Mouse (Mus musculus) embryonic facial prominence, embryonic 15.5 days (tissue): Measurements from ENCODE around the gene Snd1. TPM values are rescaled to one million over a fixed set of nuclear protein-coding genes. Genes with fewer than 3 reads are reported as not detected.
A peak's percentile ranks its signal among the peaks of the same experiment; 100 is the strongest.

ENCODE experiments used
- ATAC-seq: fragments of 200-750 bp; cut with Nextera tagmentation; 2 replicates; pipeline ENCODE4 v1.8.0; 2017; ENCODE audit warnings: low read depth, moderate TSS enrichment; ENCODE audit not compliant: insufficient number of reproducible peaks, low FRiP score, low TSS enrichment
- H3K27ac ChIP-seq: fragments of 300-500 bp; sonication (generic); replicated peaks from 2 replicates; pipeline ENCODE4 v1.5.1; 2015; ENCODE audit warnings: mild to moderate bottlenecking, inconsistent platforms
- H3K27me3 ChIP-seq: fragments of 300-500 bp; sonication (generic); 2 replicates; pipeline ENCODE4 v1.6.1; 2015; ENCODE audit warnings: inconsistent platforms
- H3K36me3 ChIP-seq: fragments of 300-500 bp; sonication (generic); 2 replicates; pipeline ENCODE4 v1.6.1; 2015; ENCODE audit warnings: mild to moderate bottlenecking, inconsistent platforms
- H3K4me1 ChIP-seq: fragments of 300-500 bp; sonication (generic); 2 replicates; pipeline ENCODE4 v1.6.1; 2015; ENCODE audit warnings: inconsistent platforms
- H3K4me2 ChIP-seq: fragments of 300-500 bp; sonication (generic); replicated peaks from 2 replicates; pipeline ENCODE4 v1.6.1; 2015; ENCODE audit warnings: mild to moderate bottlenecking, inconsistent platforms
- H3K4me3 ChIP-seq: fragments of 300-500 bp; sonication (generic); replicated peaks from 2 replicates; pipeline ENCODE4 v1.5.1; 2015; ENCODE audit warnings: mild to moderate bottlenecking, inconsistent platforms
- H3K9ac ChIP-seq: fragments of 300-500 bp; sonication (generic); 2 replicates; pipeline ENCODE4 v1.6.1; 2015; ENCODE audit warnings: inconsistent platforms
- H3K9me3 ChIP-seq: fragments of 300-500 bp; sonication (generic); replicated peaks from 2 replicates; pipeline ENCODE4 v1.6.1; 2016; ENCODE audit warnings: inconsistent platforms
- WGBS: fragments of 180-500 bp; shearing (Covaris S2); methylation state at CpG from one replicate; pipeline ENCODE4 v1.1.7; 2015; 5-methylcytosine and 5-hydroxymethylcytosine counted together
- polyA plus RNA-seq: library from polyadenylated mRNA; unstranded; fragments of >200 nt; fragmentation: Nextera tagmentation; extraction: Ambion mirVana; gene quantifications from 2 replicates; pipeline ENCODE4 v1.2.1, GENCODE M21; 2015

Snd1 gene
- polyA plus RNA-seq, 1 experiment from 2014 or later = 112 TPM

GRCm38 (mm10) chr6:28831011-28831853, 356.3 kb downstream of the Snd1 start, which contains the start of gene Lrrc4:
Gene Lrrc4, minus strand, starts transcription at chr6:28831747.
- Histone ChIP-seq H3K4me3 (peak within 1 kb of the TSS; percentile 62), H3K36me3 (peaks cover 5% of the 10 kb centered on the region; the same call in 1 of the 2 replicates), H3K27ac (0 out of 2 replicates have a peak within 1 kb of the TSS, but pooled peaks have one; percentile 22), H3K9me3 (no peaks in the 10 kb centered on the region), H3K4me1 (peaks cover 26% of the 10 kb centered on the region), H3K27me3 (peaks cover 23% of the 10 kb centered on the region), H3K4me2 (peak within 1 kb of the TSS; percentile 100), H3K9ac (peak within 1 kb of the TSS; percentile 55)
- ATAC-seq = no peak
- 34% methylated on average over 27 of the region's 27 CpGs for WGBS

GRCm38 (mm10) chr6:28831854-28832750, 357.2 kb downstream of the Snd1 start:
- H3K9me3 ChIP-seq = no peaks in the 10 kb centered on the region
- H3K36me3 ChIP-seq = peaks cover 5% of the 10 kb centered on the region; the same call in 1 of the 2 replicates
- H3K4me1 ChIP-seq = peaks cover 26% of the 10 kb centered on the region
- H3K4me2 ChIP-seq = peak overlapping the region; percentile 100
- peak; percentile 55 for ATAC-seq
- peaks cover 23% of the 10 kb centered on the region for H3K27me3 ChIP-seq
- peak overlapping the region; percentile 62 for H3K4me3 ChIP-seq
- WGBS = under 1% methylated on average over 67 of the region's 82 CpGs
- H3K27ac ChIP-seq = 0 out of 2 replicates have a peak overlapping the region, but pooled peaks have one; percentile 22
- H3K9ac ChIP-seq = peak overlapping the region; percentile 55

GRCm38 (mm10) chr6:28832751-28833291, 357.9 kb downstream of the Snd1 start:
- under 1% methylated on average over 54 of the region's 58 CpGs for WGBS
- H3K4me2 ChIP-seq = peak overlapping the region; percentile 100
- peak overlapping the region; percentile 55 for H3K9ac ChIP-seq
- peak overlapping the region; percentile 62 for H3K4me3 ChIP-seq
- H3K27ac ChIP-seq = 0 out of 2 replicates have a peak overlapping the region, but pooled peaks have one; percentile 1
- H3K27me3 ChIP-seq = peaks cover 23% of the 10 kb centered on the region
- no peak; the same call in 1 of the 2 replicates for ATAC-seq
- no peaks in the 10 kb centered on the region for H3K9me3 ChIP-seq
- H3K4me1 ChIP-seq = peaks cover 26% of the 10 kb centered on the region
- peaks cover 5% of the 10 kb centered on the region; the same call in 1 of the 2 replicates for H3K36me3 ChIP-seq

GRCm38 (mm10) chr6:28833380-28833822, 358.5 kb downstream of the Snd1 start:
- H3K36me3 ChIP-seq = peaks cover 5% of the 10 kb centered on the region; the same call in 1 of the 2 replicates
- peak overlapping the region; percentile 55 for H3K9ac ChIP-seq
- H3K9me3 ChIP-seq = no peaks in the 10 kb centered on the region
- WGBS = 2% methylated on average over 43 of the region's 43 CpGs
- ATAC-seq = peak; percentile 35; the same call in 1 of the 2 replicates
- peak overlapping the region; percentile 100 for H3K4me2 ChIP-seq
- H3K4me1 ChIP-seq = peaks cover 26% of the 10 kb centered on the region
- H3K27ac ChIP-seq = no peak overlapping the region
- peak overlapping the region; percentile 62 for H3K4me3 ChIP-seq
- peaks cover 23% of the 10 kb centered on the region for H3K27me3 ChIP-seq

GRCm38 (mm10) chr6:28834046-28834445, 359.1 kb downstream of the Snd1 start:
- no peak overlapping the region for H3K27ac ChIP-seq
- H3K4me3 ChIP-seq = peak overlapping the region; percentile 62
- no peak for ATAC-seq
- H3K4me1 ChIP-seq = peaks cover 22% of the 10 kb centered on the region
- 71% methylated on average over 2 of the region's 2 CpGs for WGBS
- H3K27me3 ChIP-seq = peaks cover 23% of the 10 kb centered on the region
- H3K9ac ChIP-seq = no peak overlapping the region
- H3K4me2 ChIP-seq = peak overlapping the region; percentile 100
- no peaks in the 10 kb centered on the region for H3K9me3 ChIP-seq
- H3K36me3 ChIP-seq = peaks cover 5% of the 10 kb centered on the region; the same call in 1 of the 2 replicates

- Histone ChIP-seq H3K9me3 (no peaks in the 10 kb centered on the region), H3K36me3 (no peaks in the 10 kb centered on the region), H3K4me3 (no peak overlapping the region), H3K4me2 (no peak overlapping the region), H3K27ac (no peak overlapping the region), H3K9ac (no peak overlapping the region), H3K27me3 (peaks cover 8% of the 10 kb centered on the region; the same call in 1 of the 2 replicates), H3K4me1 (peaks cover 17% of the 10 kb centered on the region)
- ATAC-seq = no peak
Observed at GRCm38 (mm10) chr6:28836600-28836999, 361.7 kb downstream of the Snd1 start.

- 80% methylated on average over 3 of the region's 3 CpGs for WGBS
- Histone ChIP-seq H3K4me2 (no peak overlapping the region), H3K4me1 (peaks cover 7% of the 10 kb centered on the region; the same call in 1 of the 2 replicates)
Observed at GRCm38 (mm10) chr6:28841569-28841968, 366.6 kb downstream of the Snd1 start.

GRCm38 (mm10) chr6:28842375-28843276, 367.7 kb downstream of the Snd1 start:
- WGBS = 67% methylated on average over 4 of the region's 4 CpGs
- no peaks in the 10 kb centered on the region for H3K9me3 ChIP-seq
- ATAC-seq = no peak
- no peaks in the 10 kb centered on the region for H3K36me3 ChIP-seq
- H3K27ac ChIP-seq = no peak overlapping the region
- H3K9ac ChIP-seq = no peak overlapping the region
- H3K4me1 ChIP-seq = peaks cover 12% of the 10 kb centered on the region
- no peaks in the 10 kb centered on the region for H3K27me3 ChIP-seq
- H3K4me2 ChIP-seq = no peak overlapping the region
- no peak overlapping the region for H3K4me3 ChIP-seq

More at GRCm38 (mm10) chr6:28841569-28841968, 366.6 kb downstream of the Snd1 start:
- Histone ChIP-seq H3K27ac (no peak overlapping the region), H3K9ac (no peak overlapping the region), H3K36me3 (no peaks in the 10 kb centered on the region), H3K27me3 (no peaks in the 10 kb centered on the region), H3K4me3 (no peak overlapping the region), H3K9me3 (no peaks in the 10 kb centered on the region)
- no peak for ATAC-seq

GRCm38 (mm10) chr6:28845610-28846009, 370.7 kb downstream of the Snd1 start:
- Histone ChIP-seq H3K9me3 (no peaks in the 10 kb centered on the region), H3K27me3 (no peaks in the 10 kb centered on the region), H3K27ac (no peak overlapping the region), H3K4me3 (no peak overlapping the region), H3K4me1 (peaks cover 35% of the 10 kb centered on the region), H3K9ac (no peak overlapping the region), H3K36me3 (no peaks in the 10 kb centered on the region), H3K4me2 (no peak overlapping the region)
- ATAC-seq = no peak; the same call in 1 of the 2 replicates
- 30% methylated on average over 4 of the region's 4 CpGs for WGBS

- 34% methylated on average over 6 of the region's 6 CpGs for WGBS
- Histone ChIP-seq H3K4me1 (peaks cover 43% of the 10 kb centered on the region), H3K27me3 (no peaks in the 10 kb centered on the region), H3K36me3 (no peaks in the 10 kb centered on the region), H3K27ac (0 out of 2 replicates have a peak overlapping the region, but pooled peaks have one; percentile 11), H3K4me2 (no peak overlapping the region), H3K4me3 (no peak overlapping the region), H3K9me3 (no peaks in the 10 kb centered on the region), H3K9ac (no peak overlapping the region)
- ATAC-seq = no peak
Observed at GRCm38 (mm10) chr6:28847616-28848015, 372.7 kb downstream of the Snd1 start.
